Mouse (Mus musculus): ENCODE measurements around the gene Spag5. TPM values are rescaled to one million over a fixed set of nuclear protein-coding genes. Genes with fewer than 3 reads are reported as not detected.
A peak's percentile ranks its signal among the peaks of the same experiment; 100 is the strongest.

Gene Spag5
- polyA plus RNA-seq, 1 experiment = 1.6 TPM

DNA sequence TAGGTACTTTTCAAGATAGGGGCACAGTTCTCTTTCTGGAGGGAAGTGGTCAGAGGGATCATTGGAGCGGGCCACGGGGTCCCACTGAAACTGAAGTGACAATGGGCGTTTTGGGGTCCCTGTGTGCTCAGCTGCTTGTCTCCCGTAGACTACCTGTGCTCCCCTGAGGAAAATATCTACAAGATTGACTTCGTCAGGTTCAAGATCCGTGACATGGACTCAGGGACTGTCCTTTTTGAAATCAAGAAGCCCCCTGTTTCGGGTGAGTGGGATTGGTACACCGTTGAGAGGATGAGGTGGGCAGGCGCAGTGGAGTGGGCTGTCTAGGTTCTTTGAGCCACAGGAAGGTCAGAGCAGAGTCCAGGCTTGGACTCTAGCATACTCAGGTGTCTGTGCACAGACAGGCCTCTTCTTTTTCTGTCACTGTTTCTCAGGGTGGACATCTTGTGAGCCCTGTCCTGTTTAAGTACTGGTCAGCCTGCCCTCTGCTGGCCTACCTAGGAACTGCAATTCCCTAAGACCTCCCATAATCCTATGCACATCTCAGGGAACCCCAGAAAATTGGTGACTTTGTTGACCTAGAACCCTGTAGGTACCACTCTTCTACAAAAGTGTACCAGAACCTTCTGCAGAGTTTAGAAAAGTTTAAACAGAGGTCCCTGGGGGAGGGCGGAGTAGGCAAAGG, 45.9 kb downstream of the Spag5 start:
- H3K4me3 ChIP-seq (replicated peaks; ENCODE audit: extremely low read depth, low read depth, low read length) = no peak overlapping the region
- WGBS = 91% methylated on average over 10 of the region's 10 CpGs
- no peak for TF ChIP-seq POLR2A (IDR thresholded peaks at IDR 0.05; ENCODE audit: borderline replicate concordance, extremely low read depth, low read depth, low read length)
- peak; percentile 83 for TF ChIP-seq CTCF (IDR thresholded peaks at IDR 0.05; ENCODE audit: insufficient read depth, low read length)
- peaks cover 9% of the 10 kb centered on the region for H3K4me1 ChIP-seq (ENCODE audit: control insufficient read depth, insufficient read depth, low read length)
- DNase-seq = peak; percentile 70

- 62% methylated on average over 9 of the region's 9 CpGs for WGBS
- H3K4me3 ChIP-seq (replicated peaks; ENCODE audit: extremely low read depth, low read depth, low read length) = no peak overlapping the region
- H3K4me1 ChIP-seq (ENCODE audit: control insufficient read depth, insufficient read depth, low read length) = peaks cover 9% of the 10 kb centered on the region
- DNase-seq = no peak
- TF ChIP-seq CTCF (IDR thresholded peaks at IDR 0.05; ENCODE audit: insufficient read depth, low read length) (no peak), POLR2A (IDR thresholded peaks at IDR 0.05; ENCODE audit: borderline replicate concordance, extremely low read depth, low read depth, low read length) (no peak)
These were observed 46.6 kb downstream of the Spag5 start for GRCm38 (mm10) chr11:78347908-78348307.

- WGBS = 61% methylated on average over 7 of the region's 7 CpGs
- Histone ChIP-seq H3K4me3 (replicated peaks; ENCODE audit: extremely low read depth, low read depth, low read length) (no peak overlapping the region), H3K4me1 (ENCODE audit: control insufficient read depth, insufficient read depth, low read length) (peaks cover 9% of the 10 kb centered on the region)
- no peak for TF ChIP-seq POLR2A (IDR thresholded peaks at IDR 0.05; ENCODE audit: borderline replicate concordance, extremely low read depth, low read depth, low read length)
- TF ChIP-seq CTCF (IDR thresholded peaks at IDR 0.05; ENCODE audit: insufficient read depth, low read length) = no peak
- no peak for DNase-seq
These were observed 47.1 kb downstream of the Spag5 start for GRCm38 (mm10) chr11:78348474-78348873.

GRCm38 (mm10) chr11:78349441-78350358, 48.4 kb downstream of the Spag5 start:
- no peak overlapping the region for H3K4me3 ChIP-seq (replicated peaks; ENCODE audit: extremely low read depth, low read depth, low read length)
- DNase-seq = no peak
- 70% methylated on average over 4 of the region's 4 CpGs for WGBS
- no peak for TF ChIP-seq CTCF (IDR thresholded peaks at IDR 0.05; ENCODE audit: insufficient read depth, low read length)
- no peak for TF ChIP-seq POLR2A (IDR thresholded peaks at IDR 0.05; ENCODE audit: borderline replicate concordance, extremely low read depth, low read depth, low read length)
- peaks cover 5% of the 10 kb centered on the region; the same call in 1 of the 2 replicates for H3K4me1 ChIP-seq (ENCODE audit: control insufficient read depth, insufficient read depth, low read length)

- WGBS = 58% methylated on average over 1 of the region's 1 CpGs
- no peak for TF ChIP-seq POLR2A (IDR thresholded peaks at IDR 0.05; ENCODE audit: borderline replicate concordance, extremely low read depth, low read depth, low read length)
- no peak for TF ChIP-seq CTCF (IDR thresholded peaks at IDR 0.05; ENCODE audit: insufficient read depth, low read length)
- Histone ChIP-seq H3K4me3 (replicated peaks; ENCODE audit: extremely low read depth, low read depth, low read length) (no peak overlapping the region), H3K4me1 (ENCODE audit: control insufficient read depth, insufficient read depth, low read length) (no peaks in the 10 kb centered on the region)
- DNase-seq = no peak
These were observed 51.8 kb downstream of the Spag5 start for GRCm38 (mm10) chr11:78353081-78353480.

GRCm38 (mm10) chr11:78354905-78355304, 53.6 kb downstream of the Spag5 start:
- TF ChIP-seq POLR2A (IDR thresholded peaks at IDR 0.05; ENCODE audit: borderline replicate concordance, extremely low read depth, low read depth, low read length) = no peak
- no peak for TF ChIP-seq CTCF (IDR thresholded peaks at IDR 0.05; ENCODE audit: insufficient read depth, low read length)
- Histone ChIP-seq H3K4me3 (replicated peaks; ENCODE audit: extremely low read depth, low read depth, low read length) (no peak overlapping the region), H3K4me1 (ENCODE audit: control insufficient read depth, insufficient read depth, low read length) (no peaks in the 10 kb centered on the region)
- WGBS = 90% methylated on average over 6 of the region's 6 CpGs
- DNase-seq = no peak

- WGBS = 38% methylated on average over 4 of the region's 4 CpGs
- Histone ChIP-seq H3K4me1 (ENCODE audit: control insufficient read depth, insufficient read depth, low read length) (peaks cover 2% of the 10 kb centered on the region; the same call in 1 of the 2 replicates), H3K4me3 (replicated peaks; ENCODE audit: extremely low read depth, low read depth, low read length) (no peak overlapping the region)
- DNase-seq = peak; percentile 66
- TF ChIP-seq CTCF (IDR thresholded peaks at IDR 0.05; ENCODE audit: insufficient read depth, low read length) (peak; percentile 79), POLR2A (IDR thresholded peaks at IDR 0.05; ENCODE audit: borderline replicate concordance, extremely low read depth, low read depth, low read length) (no peak)
These were observed 54.3 kb downstream of the Spag5 start for GRCm38 (mm10) chr11:78355471-78356238.

DNA sequence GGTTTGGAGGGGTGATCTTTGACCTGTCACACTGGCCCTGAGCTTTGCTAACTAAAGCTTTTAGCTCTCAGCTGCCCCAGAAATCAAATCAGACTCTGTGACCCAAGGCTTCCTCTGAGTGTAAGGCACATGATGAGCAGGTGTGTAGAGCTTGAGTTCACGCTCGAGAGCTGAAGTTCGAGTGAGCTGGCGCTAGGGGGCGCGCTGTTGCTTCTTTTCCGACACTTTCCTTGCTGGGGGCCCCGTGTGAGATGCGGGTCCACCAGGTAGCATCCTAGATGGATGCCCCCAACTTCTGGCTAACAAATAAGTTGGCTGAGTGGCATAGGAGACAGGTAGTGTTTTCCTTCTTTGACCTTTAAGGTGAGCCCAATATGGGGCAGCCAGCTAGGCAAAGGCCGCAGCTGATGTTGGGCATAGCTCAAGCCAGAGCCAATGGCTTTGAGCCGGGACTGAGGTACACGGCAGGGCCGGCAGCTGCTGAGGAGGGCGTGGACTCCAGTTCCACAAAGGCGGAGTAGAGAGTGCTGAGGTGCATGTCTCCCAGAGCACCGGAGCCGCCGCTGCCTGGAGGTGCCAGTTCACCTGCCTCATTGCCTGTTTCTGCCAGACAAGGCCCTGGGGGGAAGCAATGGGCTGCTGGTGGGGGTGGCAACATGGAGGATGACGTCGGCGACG, 57.1 kb downstream of the Spag5 start:
- WGBS = 28% methylated on average over 22 of the region's 22 CpGs
- peaks cover 2% of the 10 kb centered on the region; the same call in 1 of the 2 replicates for H3K4me1 ChIP-seq (ENCODE audit: control insufficient read depth, insufficient read depth, low read length)
- no peak for DNase-seq

More for the DNA sequence above, 57.1 kb downstream of the Spag5 start:
- no peak overlapping the region for H3K4me3 ChIP-seq (replicated peaks; ENCODE audit: extremely low read depth, low read depth, low read length)
- TF ChIP-seq CTCF (IDR thresholded peaks at IDR 0.05; ENCODE audit: insufficient read depth, low read length) (peak; percentile 71), POLR2A (IDR thresholded peaks at IDR 0.05; ENCODE audit: borderline replicate concordance, extremely low read depth, low read depth, low read length) (no peak)

Measured in lung, adult 2 months (tissue).